Mouse (Mus musculus) adrenal gland, postnatal 14 days (tissue): ENCODE results near the gene Nr3c2. TPM values are rescaled to one million over a fixed set of nuclear protein-coding genes. Genes with fewer than 3 reads are reported as not detected.

Experiments used
- DNase-seq: peaks from one replicate; pipeline ENCODE4 v3.0.0; 2021; ENCODE audit warnings: mixed read lengths
- total RNA-seq: library from RNA; stranded (reverse); gene quantifications from 2 replicates; pipeline ENCODE4 v1.2.3, GENCODE M21; 2021

The Nr3c2 gene
- total RNA-seq, 1 experiment from 2014 or later, result 6.0 TPM

GRCm38 (mm10) chr8:77173075-77173657 is 273.9 kb downstream of the Nr3c2 start:
- no peak for DNase-seq

- DNase-seq, result no peak
These were observed 274.5 kb downstream of the Nr3c2 start for GRCm38 (mm10) chr8:77173736-77174135.

- no peak for DNase-seq
These were observed 276.2 kb downstream of the Nr3c2 start for GRCm38 (mm10) chr8:77175471-77175870.

- DNase-seq, result no peak
These were observed 277.1 kb downstream of the Nr3c2 start for GRCm38 (mm10) chr8:77176343-77176742.

- no peak for DNase-seq
These were observed 286.6 kb downstream of the Nr3c2 start for GRCm38 (mm10) chr8:77185816-77186215.

GRCm38 (mm10) chr8:77186914-77187536 is 287.8 kb downstream of the Nr3c2 start:
- DNase-seq, result no peak

GRCm38 (mm10) chr8:77187748-77188147 is 288.5 kb downstream of the Nr3c2 start:
- DNase-seq, result peak; percentile 22

- DNase-seq, result no peak
These were observed 289.1 kb downstream of the Nr3c2 start for GRCm38 (mm10) chr8:77188298-77188697.

GRCm38 (mm10) chr8:77189318-77189717 is 290.1 kb downstream of the Nr3c2 start:
- DNase-seq, result peak; percentile 38

GRCm38 (mm10) chr8:77190393-77190792 is 291.2 kb downstream of the Nr3c2 start:
- DNase-seq, result no peak

GRCm38 (mm10) chr8:77209297-77209696 is 310.1 kb downstream of the Nr3c2 start:
- DNase-seq, result no peak

GRCm38 (mm10) chr8:77213893-77214464 is 314.7 kb downstream of the Nr3c2 start:
- no peak for DNase-seq

GRCm38 (mm10) chr8:77214665-77215064 is 315.4 kb downstream of the Nr3c2 start:
- no peak for DNase-seq

GRCm38 (mm10) chr8:77215191-77215590 is 315.9 kb downstream of the Nr3c2 start:
- DNase-seq, result no peak

- DNase-seq, result no peak
These were observed 323.9 kb downstream of the Nr3c2 start for GRCm38 (mm10) chr8:77223123-77223522.

- DNase-seq, result no peak
These were observed 328.5 kb downstream of the Nr3c2 start for GRCm38 (mm10) chr8:77227742-77228141.

- no peak for DNase-seq
These were observed 329.4 kb downstream of the Nr3c2 start for GRCm38 (mm10) chr8:77228688-77229087.

GRCm38 (mm10) chr8:77231211-77231610 is 332.0 kb downstream of the Nr3c2 start:
- DNase-seq, result no peak

- no peak for DNase-seq
These were observed 332.6 kb downstream of the Nr3c2 start for GRCm38 (mm10) chr8:77231834-77232233.

- DNase-seq, result no peak
These were observed 333.2 kb downstream of the Nr3c2 start for GRCm38 (mm10) chr8:77232411-77232810.

GRCm38 (mm10) chr8:77236701-77237100 is 337.5 kb downstream of the Nr3c2 start:
- peak; percentile 15 for DNase-seq

- no peak for DNase-seq
These were observed 340.2 kb downstream of the Nr3c2 start for GRCm38 (mm10) chr8:77239462-77239861.

GRCm38 (mm10) chr8:77241381-77241780 is 342.1 kb downstream of the Nr3c2 start:
- no peak for DNase-seq

GRCm38 (mm10) chr8:77250094-77250493 is 350.9 kb downstream of the Nr3c2 start:
- no peak for DNase-seq
